Mouse (Mus musculus): Measurements from ENCODE around the gene Tbc1d1. TPM values are rescaled to one million over a fixed set of nuclear protein-coding genes. Genes with fewer than 3 reads are reported as not detected.

The Tbc1d1 gene
- polyA plus RNA-seq, 1 experiment from 2014 or later, result 11.6 TPM

DNA sequence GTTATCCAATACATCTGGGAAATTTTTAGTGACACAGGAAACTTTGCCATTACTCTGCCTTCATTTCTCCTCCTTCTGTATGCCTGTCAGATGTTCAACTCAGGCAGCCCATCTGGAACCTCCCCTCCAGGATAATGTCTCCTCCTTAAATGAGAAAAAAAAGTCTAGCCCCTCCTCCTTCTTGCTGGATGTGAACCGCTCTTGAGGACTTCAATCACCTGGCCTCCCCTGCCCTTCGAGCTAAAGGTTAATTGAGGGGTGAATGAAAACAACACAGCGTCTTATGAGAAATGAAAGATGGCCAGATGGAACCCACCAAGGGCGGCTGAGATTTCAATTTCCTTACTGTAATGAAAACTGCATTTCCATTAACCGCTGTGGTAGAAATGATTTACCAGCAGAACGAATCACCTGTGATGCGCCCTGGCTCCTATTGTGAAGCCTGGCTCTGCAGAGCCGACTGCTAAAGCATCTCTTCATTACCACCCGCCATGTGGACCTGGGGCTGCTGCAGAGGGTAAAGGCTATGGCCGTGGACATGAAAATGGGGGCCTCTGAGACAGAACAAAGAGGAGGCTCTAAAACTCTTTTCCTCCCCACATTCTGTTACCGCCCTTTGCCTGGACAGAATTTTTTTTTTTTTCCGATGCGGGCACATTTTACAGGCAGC lies 216.3 kb downstream of the Tbc1d1 start:
- H3K27me3 ChIP-seq (replicated peaks; ENCODE audit: control insufficient read depth, insufficient read depth, low read length), result no peaks in the 10 kb centered on the region
- no peak for ATAC-seq
- no peak for DNase-seq (ENCODE audit: low spot score)
- H3K9ac ChIP-seq (ENCODE audit: low read length), result no peak overlapping the region
- no peaks in the 10 kb centered on the region for H3K36me3 ChIP-seq (ENCODE audit: control insufficient read depth, insufficient read depth, low read length)
- peaks cover 12% of the 10 kb centered on the region for H3K4me1 ChIP-seq (ENCODE audit: control insufficient read depth, insufficient read depth, low read length)
- H3K27ac ChIP-seq (ENCODE audit: low read depth, low read length), result no peak overlapping the region
- no peak overlapping the region for H3K4me3 ChIP-seq (ENCODE audit: low read depth, low read length)
- H3K9me3 ChIP-seq (replicated peaks; ENCODE audit: control insufficient read depth, low read length), result no peaks in the 10 kb centered on the region
- no peak overlapping the region for H3K4me2 ChIP-seq (ENCODE audit: low read length)
- 85% methylated on average over 13 of the region's 13 CpGs for WGBS

DNA sequence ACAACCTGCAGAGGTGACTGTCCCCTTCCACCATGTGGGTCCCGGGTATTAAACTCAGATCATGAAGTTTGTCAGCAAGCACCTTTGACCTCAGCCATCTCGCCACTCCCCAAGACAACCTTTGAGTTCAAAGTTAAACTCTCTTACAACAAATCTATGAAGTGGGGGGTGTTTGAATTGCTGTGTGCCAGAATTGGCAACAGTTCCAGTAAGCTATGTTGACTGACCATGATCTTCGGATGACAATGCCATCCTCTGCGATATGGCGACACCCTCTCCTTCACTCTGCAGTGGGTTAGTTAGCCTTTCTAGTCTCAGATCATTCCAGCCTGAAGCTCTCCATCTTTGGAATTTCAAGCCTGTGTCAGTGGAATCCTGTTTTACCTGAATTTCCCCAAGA lies 217.6 kb downstream of the Tbc1d1 start:
- H3K9me3 ChIP-seq (replicated peaks; ENCODE audit: control insufficient read depth, low read length), result no peaks in the 10 kb centered on the region
- H3K4me3 ChIP-seq (ENCODE audit: low read depth, low read length), result no peak overlapping the region
- DNase-seq (ENCODE audit: low spot score), result no peak
- H3K27me3 ChIP-seq (replicated peaks; ENCODE audit: control insufficient read depth, insufficient read depth, low read length), result no peaks in the 10 kb centered on the region
- peaks cover 5% of the 10 kb centered on the region; the same call in 1 of the 2 replicates for H3K4me1 ChIP-seq (ENCODE audit: control insufficient read depth, insufficient read depth, low read length)
- H3K4me2 ChIP-seq (ENCODE audit: low read length), result no peak overlapping the region
- ATAC-seq, result no peak
- H3K9ac ChIP-seq (ENCODE audit: low read length), result no peak overlapping the region
- no peak overlapping the region for H3K27ac ChIP-seq (ENCODE audit: low read depth, low read length)
- no peaks in the 10 kb centered on the region for H3K36me3 ChIP-seq (ENCODE audit: control insufficient read depth, insufficient read depth, low read length)
- WGBS, result 96% methylated on average over 5 of the region's 5 CpGs

DNA sequence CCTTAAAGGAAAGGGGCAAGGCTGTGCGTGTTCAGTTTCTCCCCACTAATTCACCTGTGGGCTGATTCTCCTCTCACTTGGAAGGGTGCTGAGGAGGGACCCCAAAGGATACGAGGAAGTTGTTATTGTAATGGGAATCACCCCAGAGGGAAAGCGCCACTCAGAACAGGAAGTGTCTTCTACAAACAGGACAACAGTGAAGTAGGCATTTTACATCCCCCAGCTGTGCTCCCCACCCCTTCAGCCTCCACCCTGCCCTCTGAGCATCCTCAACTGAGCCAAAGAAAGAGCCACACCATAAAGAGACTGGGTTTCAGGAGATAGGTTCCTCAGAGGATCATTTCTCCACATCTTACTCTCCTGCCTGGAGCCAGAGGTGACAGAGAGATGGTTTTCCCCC lies 219.7 kb downstream of the Tbc1d1 start:
- no peak overlapping the region for H3K4me2 ChIP-seq (ENCODE audit: low read length)
- H3K36me3 ChIP-seq (ENCODE audit: control insufficient read depth, insufficient read depth, low read length), result no peaks in the 10 kb centered on the region
- WGBS, result 84% methylated on average over 3 of the region's 3 CpGs
- peaks cover 5% of the 10 kb centered on the region; the same call in 1 of the 2 replicates for H3K4me1 ChIP-seq (ENCODE audit: control insufficient read depth, insufficient read depth, low read length)
- no peak overlapping the region for H3K9ac ChIP-seq (ENCODE audit: low read length)
- no peak for DNase-seq (ENCODE audit: low spot score)
- no peaks in the 10 kb centered on the region for H3K27me3 ChIP-seq (replicated peaks; ENCODE audit: control insufficient read depth, insufficient read depth, low read length)
- ATAC-seq, result no peak
- H3K4me3 ChIP-seq (ENCODE audit: low read depth, low read length), result no peak overlapping the region
- no peak overlapping the region for H3K27ac ChIP-seq (ENCODE audit: low read depth, low read length)
- no peaks in the 10 kb centered on the region for H3K9me3 ChIP-seq (replicated peaks; ENCODE audit: control insufficient read depth, low read length)

DNA sequence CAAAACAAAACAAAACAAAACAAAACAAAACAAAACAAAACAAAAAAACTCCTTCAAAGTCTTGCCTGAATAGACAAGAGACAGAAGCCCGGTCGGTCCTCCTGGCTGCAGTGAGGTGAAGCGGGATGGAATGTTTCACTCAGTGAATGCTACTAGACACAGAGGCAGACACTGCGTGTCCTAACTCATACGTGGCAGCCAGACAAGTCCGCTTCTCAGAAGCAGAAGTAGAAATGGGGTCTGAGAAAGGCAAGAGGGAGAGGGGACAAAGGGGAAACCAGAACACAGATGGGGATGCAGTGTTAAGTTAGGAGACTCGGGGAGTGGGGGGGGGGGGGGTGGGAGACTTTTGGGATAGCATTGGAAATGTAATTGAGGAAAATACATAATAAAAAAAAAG lies 220.4 kb downstream of the Tbc1d1 start:
- 67% methylated on average over 7 of the region's 7 CpGs for WGBS
- no peak overlapping the region for H3K4me2 ChIP-seq (ENCODE audit: low read length)
- DNase-seq (ENCODE audit: low spot score), result no peak
- H3K9ac ChIP-seq (ENCODE audit: low read length), result no peak overlapping the region
- no peaks in the 10 kb centered on the region for H3K9me3 ChIP-seq (replicated peaks; ENCODE audit: control insufficient read depth, low read length)
- H3K27me3 ChIP-seq (replicated peaks; ENCODE audit: control insufficient read depth, insufficient read depth, low read length), result no peaks in the 10 kb centered on the region
- no peak overlapping the region for H3K27ac ChIP-seq (ENCODE audit: low read depth, low read length)
- H3K4me3 ChIP-seq (ENCODE audit: low read depth, low read length), result no peak overlapping the region
- no peaks in the 10 kb centered on the region for H3K36me3 ChIP-seq (ENCODE audit: control insufficient read depth, insufficient read depth, low read length)
- H3K4me1 ChIP-seq (ENCODE audit: control insufficient read depth, insufficient read depth, low read length), result peaks cover 5% of the 10 kb centered on the region; the same call in 1 of the 2 replicates
- ATAC-seq, result no peak

DNA sequence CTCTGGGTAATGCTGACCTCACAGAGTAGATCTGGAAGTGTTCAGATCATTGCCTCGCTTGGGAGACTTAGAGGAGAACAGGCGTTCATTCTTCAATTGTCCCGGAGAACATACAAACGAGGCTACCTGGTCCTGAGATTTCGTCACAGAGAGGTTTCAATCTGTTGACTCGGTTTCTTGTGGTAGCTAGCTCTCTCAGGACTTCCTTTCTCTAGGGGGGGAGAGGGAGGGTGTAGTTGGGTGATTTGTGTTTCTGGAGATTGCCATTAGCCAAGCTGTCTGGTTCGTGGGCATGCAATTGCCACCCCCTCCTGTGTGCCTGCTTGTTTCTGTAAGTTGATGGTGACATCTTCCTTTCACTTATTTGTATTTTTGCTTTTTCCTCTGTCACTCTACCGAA lies 221.6 kb downstream of the Tbc1d1 start:
- ATAC-seq, result no peak
- no peaks in the 10 kb centered on the region for H3K36me3 ChIP-seq (ENCODE audit: control insufficient read depth, insufficient read depth, low read length)
- WGBS, result 83% methylated on average over 8 of the region's 8 CpGs

DNA sequence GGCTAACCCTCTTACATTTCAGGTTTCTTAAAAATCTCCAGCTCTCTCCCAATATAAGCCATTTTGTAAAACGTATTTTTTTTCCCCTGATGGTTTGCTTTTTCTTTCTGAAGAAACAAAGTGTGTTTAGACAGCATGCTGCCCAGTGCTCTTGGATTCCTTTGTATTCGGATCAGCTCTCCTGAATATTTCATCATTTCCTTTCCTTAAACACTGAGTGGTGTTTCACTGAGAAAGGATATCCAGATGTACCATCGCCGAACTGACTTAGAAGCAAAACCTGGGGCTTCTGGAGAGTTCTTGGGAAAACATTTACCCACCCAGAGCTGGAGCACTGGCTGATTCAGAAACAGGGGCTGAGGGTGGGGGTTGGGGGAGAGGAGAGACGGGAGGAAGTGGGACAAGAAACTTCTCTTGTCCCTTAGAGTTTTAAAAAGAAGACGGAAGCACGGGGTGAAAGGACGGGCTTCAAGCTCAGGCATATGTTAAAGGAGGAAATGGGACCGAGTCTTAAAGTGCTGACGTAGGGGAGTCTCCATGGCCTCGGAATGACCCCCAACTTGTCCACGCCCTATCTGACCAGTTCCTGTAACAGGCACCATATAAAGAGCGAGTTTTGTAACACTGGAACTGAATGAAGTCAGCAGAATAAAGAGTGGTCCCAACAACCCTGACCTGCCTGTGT lies 222.6 kb downstream of the Tbc1d1 start:
- no peak overlapping the region; the same call in 1 of the 2 replicates for H3K27ac ChIP-seq (ENCODE audit: low read depth, low read length)
- WGBS, result 71% methylated on average over 13 of the region's 13 CpGs
- ATAC-seq, result no peak

More for the DNA sequence above, 221.6 kb downstream of the Tbc1d1 start:
- no peak for DNase-seq (ENCODE audit: low spot score)
- Histone ChIP-seq H3K27ac (ENCODE audit: low read depth, low read length) (no peak overlapping the region), H3K27me3 (replicated peaks; ENCODE audit: control insufficient read depth, insufficient read depth, low read length) (no peaks in the 10 kb centered on the region), H3K9ac (ENCODE audit: low read length) (no peak overlapping the region), H3K4me1 (ENCODE audit: control insufficient read depth, insufficient read depth, low read length) (peaks cover 7% of the 10 kb centered on the region; the same call in 1 of the 2 replicates), H3K9me3 (replicated peaks; ENCODE audit: control insufficient read depth, low read length) (no peaks in the 10 kb centered on the region), H3K4me3 (ENCODE audit: low read depth, low read length) (no peak overlapping the region), H3K4me2 (ENCODE audit: low read length) (no peak overlapping the region)

DNA sequence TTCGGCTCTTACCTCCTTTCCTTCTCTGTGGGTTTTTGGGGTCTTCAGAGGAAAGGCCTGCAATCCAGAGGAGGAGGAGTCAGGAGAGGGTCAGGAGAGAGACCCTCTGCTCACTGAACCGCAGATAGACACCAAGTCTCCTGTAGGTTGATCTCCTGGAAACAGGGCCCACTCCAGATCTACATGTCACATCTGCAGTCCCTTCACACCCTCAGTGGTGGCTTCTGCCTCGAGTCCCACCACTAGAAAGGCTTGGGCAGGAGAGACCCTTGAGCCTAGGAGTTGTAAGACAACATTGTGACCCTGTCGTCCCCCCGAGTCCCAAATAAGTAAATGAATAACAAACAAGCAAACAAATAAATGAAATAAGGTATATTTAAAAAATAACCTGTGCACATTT lies 223.7 kb downstream of the Tbc1d1 start:
- Histone ChIP-seq H3K27ac (ENCODE audit: low read depth, low read length) (no peak overlapping the region), H3K4me3 (ENCODE audit: low read depth, low read length) (no peak overlapping the region), H3K27me3 (replicated peaks; ENCODE audit: control insufficient read depth, insufficient read depth, low read length) (no peaks in the 10 kb centered on the region), H3K9me3 (replicated peaks; ENCODE audit: control insufficient read depth, low read length) (no peaks in the 10 kb centered on the region), H3K36me3 (ENCODE audit: control insufficient read depth, insufficient read depth, low read length) (no peaks in the 10 kb centered on the region), H3K4me2 (ENCODE audit: low read length) (no peak overlapping the region), H3K9ac (ENCODE audit: low read length) (no peak overlapping the region), H3K4me1 (ENCODE audit: control insufficient read depth, insufficient read depth, low read length) (peaks cover 6% of the 10 kb centered on the region; the same call in 1 of the 2 replicates)
- 84% methylated on average over 5 of the region's 5 CpGs for WGBS
- DNase-seq (ENCODE audit: low spot score), result no peak
- no peak for ATAC-seq

More for the DNA sequence above, 222.6 kb downstream of the Tbc1d1 start:
- H3K27me3 ChIP-seq (replicated peaks; ENCODE audit: control insufficient read depth, insufficient read depth, low read length), result no peaks in the 10 kb centered on the region
- no peak overlapping the region for H3K4me2 ChIP-seq (ENCODE audit: low read length)
- no peak for DNase-seq (ENCODE audit: low spot score)
- H3K9me3 ChIP-seq (replicated peaks; ENCODE audit: control insufficient read depth, low read length), result no peaks in the 10 kb centered on the region
- H3K4me1 ChIP-seq (ENCODE audit: control insufficient read depth, insufficient read depth, low read length), result peaks cover 7% of the 10 kb centered on the region; the same call in 1 of the 2 replicates
- H3K9ac ChIP-seq (ENCODE audit: low read length), result no peak overlapping the region
- no peak overlapping the region for H3K4me3 ChIP-seq (ENCODE audit: low read depth, low read length)
- H3K36me3 ChIP-seq (ENCODE audit: control insufficient read depth, insufficient read depth, low read length), result no peaks in the 10 kb centered on the region

DNA sequence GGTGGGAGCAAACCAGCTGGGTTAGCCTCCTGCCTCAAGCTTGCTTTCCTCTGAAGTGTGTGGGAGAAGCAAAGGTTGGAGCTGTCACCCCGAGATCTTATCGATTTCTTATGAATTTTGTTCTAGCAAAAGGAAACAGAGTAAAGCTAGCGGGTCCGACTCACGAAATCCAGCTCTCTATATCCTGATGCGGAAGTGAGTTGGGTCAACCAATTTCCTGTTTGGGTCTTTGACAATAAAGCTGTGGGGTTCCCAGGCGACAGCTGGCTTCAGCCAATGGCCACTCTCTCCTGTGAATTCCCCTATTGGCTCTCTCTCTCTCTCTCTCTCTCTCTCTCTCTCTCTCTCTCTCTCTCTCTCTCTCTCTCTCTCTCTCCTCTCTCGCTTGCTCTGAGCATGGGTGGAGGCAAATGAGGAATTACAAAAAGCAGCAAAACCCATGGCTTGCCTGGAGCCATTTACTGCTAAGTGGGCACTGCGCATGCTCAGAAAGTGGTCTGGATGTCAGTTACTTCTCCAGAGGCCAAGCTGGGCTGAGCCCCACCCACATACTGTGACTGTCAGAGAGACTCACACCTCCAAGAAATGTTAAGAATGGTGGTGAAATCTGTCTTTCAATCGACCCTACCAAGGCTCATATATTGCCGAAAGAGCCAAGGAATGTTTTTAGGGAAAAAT lies 224.7 kb downstream of the Tbc1d1 start:
- DNase-seq (ENCODE audit: low spot score), result no peak
- H3K27me3 ChIP-seq (replicated peaks; ENCODE audit: control insufficient read depth, insufficient read depth, low read length), result no peaks in the 10 kb centered on the region
- no peak for ATAC-seq
- H3K27ac ChIP-seq (ENCODE audit: low read depth, low read length), result no peak overlapping the region
- 67% methylated on average over 11 of the region's 11 CpGs for WGBS
- no peaks in the 10 kb centered on the region for H3K36me3 ChIP-seq (ENCODE audit: control insufficient read depth, insufficient read depth, low read length)
- H3K4me1 ChIP-seq (ENCODE audit: control insufficient read depth, insufficient read depth, low read length), result 0 out of 2 replicates have a peak, but pooled peaks cover 2% of the 10 kb centered on the region
- H3K9ac ChIP-seq (ENCODE audit: low read length), result no peak overlapping the region
- H3K4me3 ChIP-seq (ENCODE audit: low read depth, low read length), result no peak overlapping the region
- H3K4me2 ChIP-seq (ENCODE audit: low read length), result no peak overlapping the region
- no peaks in the 10 kb centered on the region for H3K9me3 ChIP-seq (replicated peaks; ENCODE audit: control insufficient read depth, low read length)
